18 mouse cellular contexts compared by ENCODE assay signal in the genomic region with DNA sequence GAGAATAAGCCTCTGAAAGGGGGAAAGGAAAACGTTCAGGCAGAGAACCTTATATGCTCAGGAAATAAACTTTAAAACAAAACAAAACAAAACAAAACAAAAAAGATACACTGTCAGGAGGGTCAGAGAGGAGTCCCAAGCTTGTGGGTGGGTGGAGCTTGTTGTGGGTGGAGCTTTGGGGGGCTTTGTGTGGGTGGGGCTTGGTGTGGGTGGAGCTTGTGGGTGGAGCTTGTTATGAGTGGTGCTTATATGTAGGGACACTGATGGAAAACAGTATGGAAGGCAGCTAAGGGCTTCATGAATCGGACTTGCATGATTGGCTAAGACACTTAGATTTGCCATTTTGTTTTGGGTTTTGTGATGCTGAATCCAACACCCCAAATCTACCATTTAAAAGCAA. TPM values are rescaled to one million over a fixed set of nuclear protein-coding genes. Genes with fewer than 3 reads are reported as not detected.
DNase-seq lines count a peak whose midpoint lies in the region; ATAC-seq and TF ChIP-seq lines count a peak whose summit lies in the region.
"Had no signal": no experiment of that assay in that cellular context is flagged by ENCODE, and none has a peak within 500 bp of the region (broad histone marks: within the 10 kb centered on the region; RNA-seq: fewer than 3 reads in every experiment).

No protein-coding gene starts in this region.

- intact Hi-C loops in heart, postnatal 25 days (cut with DNase I): no loop called here
- intact Hi-C loops in gastrocnemius, postnatal 36 days (cut with DNase I): no loop called here

- H3K27ac ChIP-seq in midbrain, embryonic 16.5 days (ENCODE audit: low read length): no peak overlapping the region
- H3K27ac ChIP-seq: hindbrain, embryonic 12.5 days had no signal

- no peak overlapping the region for H3K4me2 ChIP-seq in midbrain, embryonic 16.5 days (ENCODE audit: low read length)
- H3K4me2 ChIP-seq: heart, embryonic 11.5 days; hindbrain, embryonic 12.5 days had no signal

- DNase-seq in thymus, postnatal 0 days (ENCODE audit: low spot score): peak; percentile 32
- no peak for DNase-seq in thymus, postnatal 10 days (ENCODE audit: low spot score in 2 of 2)
- peak; percentile 62 for DNase-seq in G1E (ENCODE audit: low spot score)
- peak; percentile 56 for DNase-seq in induced T-regulatory cell, adult 2 months (ENCODE audit: low read depth)
- no peak for DNase-seq in heart, postnatal 25 days (ENCODE audit: low spot score)
- DNase-seq in gastrocnemius, postnatal 36 days: no peak
- DNase-seq: cerebellum, adult 2 months; heart, postnatal 10 days; kidney, adult 9 months; kidney, postnatal 25 days; lung, adult 2 months; retina, postnatal 1 day had no signal

- TF ChIP-seq CTCF in G1E (IDR thresholded peaks at IDR 0.05; ENCODE audit: low read depth, low read length): no peak

- 0 out of 2 replicates have a peak, but pooled peaks have one; percentile 44 for ATAC-seq in G1E (ENCODE audit: extremely low read depth, insufficient number of reproducible peaks, low FRiP score, poor library complexity, severe bottlenecking)
- no peak for ATAC-seq in midbrain, embryonic 16.5 days
- ATAC-seq: forebrain, embryonic 14.5 days had no signal

- H3K36me3 ChIP-seq in G1E (replicated peaks): peaks cover 98% of the 10 kb centered on the region
- H3K36me3 ChIP-seq in midbrain, embryonic 16.5 days (ENCODE audit: control insufficient read depth, insufficient read depth, low read length): no peaks in the 10 kb centered on the region
- H3K36me3 ChIP-seq: hindbrain, embryonic 12.5 days had no signal

- H3K27me3 ChIP-seq in G1E (ENCODE audit: insufficient read depth, low read length): no peaks in the 10 kb centered on the region; the same call in 1 of the 2 replicates
- H3K27me3 ChIP-seq in midbrain, embryonic 16.5 days (ENCODE audit: control insufficient read depth, insufficient read depth, low read depth, low read length): no peaks in the 10 kb centered on the region

- H3K4me3 ChIP-seq in G1E (ENCODE audit: low read depth, low read length): no peak overlapping the region
- no peak overlapping the region for H3K4me3 ChIP-seq in midbrain, embryonic 16.5 days (ENCODE audit: low read depth, low read length)
- H3K4me3 ChIP-seq: hindbrain, embryonic 12.5 days had no signal

- H3K4me1 ChIP-seq in G1E (ENCODE audit: insufficient read depth, low read depth, low read length): peaks cover 88% of the 10 kb centered on the region
- H3K4me1 ChIP-seq in midbrain, embryonic 16.5 days (ENCODE audit: control insufficient read depth, insufficient read depth, low read length): no peaks in the 10 kb centered on the region
- H3K4me1 ChIP-seq: hindbrain, embryonic 12.5 days had no signal

- H3K9me3 ChIP-seq in G1E (replicated peaks): no peaks in the 10 kb centered on the region
- H3K9me3 ChIP-seq in midbrain, embryonic 16.5 days (replicated peaks; ENCODE audit: control insufficient read depth, low read length, poor library complexity, severe bottlenecking): no peaks in the 10 kb centered on the region
- H3K9me3 ChIP-seq: hindbrain, embryonic 12.5 days had no signal

- WGBS in midbrain, embryonic 16.5 days: 74% methylated on average over 2 of the region's 2 CpGs

- no peak overlapping the region for H3K9ac ChIP-seq in midbrain, embryonic 16.5 days (ENCODE audit: low read depth, low read length)
- H3K9ac ChIP-seq: hindbrain, embryonic 12.5 days had no signal

RNA-seq across cellular contexts. Expression of gene Arl8a, which starts 6.7 kb away (rescaled TPM):
- 32.6 and 34.8 TPM in 2 replicates for polyA plus RNA-seq in thymus, postnatal 0 days (2015; fragmentation: Nextera tagmentation; extraction: Ambion mirVana)
- total RNA-seq in G1E (2014; fragmentation: Nextera tagmentation): 93.7 and 103 TPM in 2 replicates
- total RNA-seq in G1E (2017): 45.0 and 46.6 TPM in 2 replicates
- 88.0 and 99.6 TPM in 2 replicates for polyA plus RNA-seq in G1E (2012)
- 10 to 100 TPM; 17.9 to 20.3 TPM for total RNA-seq in heart, postnatal 25 days (2021)
- 390 and 409 TPM in 2 replicates for polyA plus RNA-seq in midbrain, embryonic 16.5 days (2015; fragmentation: Nextera tagmentation; extraction: Ambion mirVana)
- 10 to 100 TPM; 15.6 to 16.9 TPM for total RNA-seq in gastrocnemius, postnatal 36 days (2021)

RNA-seq across cellular contexts. Expression of gene Ptpn7, which starts 7.4 kb away (rescaled TPM):
- 108 and 118 TPM in 2 replicates for polyA plus RNA-seq in thymus, postnatal 0 days (2015; fragmentation: Nextera tagmentation; extraction: Ambion mirVana)
- 132 and 147 TPM in 2 replicates for total RNA-seq in G1E (2014; fragmentation: Nextera tagmentation)
- total RNA-seq in G1E (2017): 212 and 227 TPM in 2 replicates
- 341 and 359 TPM in 2 replicates for polyA plus RNA-seq in G1E (2012)
- under 1 TPM; 0.44 to 0.50 TPM for total RNA-seq in heart, postnatal 25 days (2021)
- polyA plus RNA-seq in midbrain, embryonic 16.5 days (2015; fragmentation: Nextera tagmentation; extraction: Ambion mirVana): 0.11 and 0.26 TPM in 2 replicates
- total RNA-seq in gastrocnemius, postnatal 36 days (2021): under 1 TPM; 0.27 to 0.56 TPM

RNA-seq across cellular contexts. Expression of gene Gpr37l1, which starts 27.6 kb away (rescaled TPM):
- polyA plus RNA-seq in thymus, postnatal 0 days (2015; fragmentation: Nextera tagmentation; extraction: Ambion mirVana): 0.09 and 0.13 TPM in 2 replicates
- total RNA-seq in G1E (2014; fragmentation: Nextera tagmentation) (not detected in 2 replicates), G1E (2017) (0.05 TPM in 1 of 2 replicates, not detected in the other)
- not detected in 2 replicates for polyA plus RNA-seq in G1E (2012)
- total RNA-seq in heart, postnatal 25 days (2021): 1 to 10 TPM in 1 of 2 experiments, under 1 TPM in 1; 0.81 to 1.1 TPM
- polyA plus RNA-seq in midbrain, embryonic 16.5 days (2015; fragmentation: Nextera tagmentation; extraction: Ambion mirVana): 1.1 and 2.7 TPM in 2 replicates
- under 1 TPM; 0.26 to 0.42 TPM for total RNA-seq in gastrocnemius, postnatal 36 days (2021)
- polyA plus RNA-seq: embryonic facial prominence, embryonic 11.5 days; heart, embryonic 11.5 days; neural tube, embryonic 11.5 days had no signal

RNA-seq across cellular contexts. Expression of gene Lgr6, which starts 34.8 kb away (rescaled TPM):
- polyA plus RNA-seq in thymus, postnatal 0 days (2015; fragmentation: Nextera tagmentation; extraction: Ambion mirVana): 0.12 and 0.31 TPM in 2 replicates
- total RNA-seq in G1E (2014; fragmentation: Nextera tagmentation) (0.30 TPM in 1 of 2 replicates, not detected in the other), G1E (2017) (0.12 and 0.38 TPM in 2 replicates)
- 0.43 and 0.54 TPM in 2 replicates for polyA plus RNA-seq in G1E (2012)
- total RNA-seq in heart, postnatal 25 days (2021): 10 to 100 TPM; 14.6 to 17.5 TPM
- polyA plus RNA-seq in midbrain, embryonic 16.5 days (2015; fragmentation: Nextera tagmentation; extraction: Ambion mirVana): 1.1 and 1.2 TPM in 2 replicates
- total RNA-seq in gastrocnemius, postnatal 36 days (2021): under 1 TPM; 0.39 to 0.51 TPM

Comparison
In these comparisons a context has a peak if more than half of its experiments do, and no peak if none do; other contexts are left out.
1. DNase-seq: peak in thymus, postnatal 0 days (single experiment), G1E (single experiment) and induced T-regulatory cell, adult 2 months (single experiment); none in thymus, postnatal 10 days (0 of 2), heart, postnatal 25 days (single experiment) and gastrocnemius, postnatal 36 days (0 of 2).
2. RNA of gene Ptpn7, which starts 7.4 kb away (total RNA-seq): 132 to 227 TPM in G1E; 0.27 to 0.56 TPM in gastrocnemius, postnatal 36 days and 0.44 to 0.50 TPM in heart, postnatal 25 days; every median in the first group is over 10 times any median in the second.